Mouse (Mus musculus) WW6 (cell line): ENCODE data around the gene Patl2.

Source experiments
- DNase-seq: peaks from one replicate; pipeline ENCODE4 v3.0.0-alpha.2; 2013; ENCODE audit warnings: low read depth, low spot score

Patl2 gene

DNA sequence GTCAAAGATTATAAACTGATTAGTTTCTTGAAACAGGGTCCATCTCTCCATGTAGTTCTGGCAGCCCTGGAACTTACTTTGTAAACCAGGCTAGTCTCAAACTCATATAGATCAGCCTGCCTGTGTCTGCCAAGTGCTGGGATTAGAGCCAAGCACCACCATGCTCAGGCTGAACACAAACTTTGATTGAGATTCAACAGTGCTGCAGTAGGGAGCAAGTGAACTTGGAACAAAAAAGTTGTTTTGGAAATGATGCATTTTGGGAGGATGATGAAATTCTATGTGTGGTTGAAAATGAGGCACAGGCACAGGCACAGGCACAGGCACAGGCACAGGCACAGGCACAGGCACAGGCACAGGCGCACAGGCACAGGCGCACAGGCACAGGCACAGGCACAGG is 13.8 kb downstream of the Patl2 start:
- DNase-seq, result no peak

GRCm38 (mm10) chr2:122171292-122171691 is 14.7 kb downstream of the Patl2 start:
- no peak for DNase-seq

DNA sequence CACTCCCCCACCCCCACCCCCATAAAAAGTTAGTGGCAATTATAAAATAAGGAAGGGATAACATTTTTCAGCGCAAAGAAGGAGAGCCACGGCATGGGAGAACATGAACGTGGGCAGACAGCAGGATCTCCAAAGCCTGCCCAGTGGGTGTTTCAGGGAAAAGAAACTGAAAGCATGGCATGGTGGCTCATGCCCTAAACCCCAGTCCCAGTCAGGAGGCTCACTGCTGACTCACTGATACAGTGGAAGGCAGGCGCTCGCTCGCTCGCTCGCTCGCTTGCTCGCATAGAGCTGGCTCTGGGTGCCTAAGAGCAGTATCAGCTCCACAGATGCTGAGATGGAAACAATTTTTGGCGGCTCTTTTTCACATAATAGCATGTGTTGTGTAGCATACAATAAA is 21.7 kb downstream of the Patl2 start:
- DNase-seq, result no peak

DNA sequence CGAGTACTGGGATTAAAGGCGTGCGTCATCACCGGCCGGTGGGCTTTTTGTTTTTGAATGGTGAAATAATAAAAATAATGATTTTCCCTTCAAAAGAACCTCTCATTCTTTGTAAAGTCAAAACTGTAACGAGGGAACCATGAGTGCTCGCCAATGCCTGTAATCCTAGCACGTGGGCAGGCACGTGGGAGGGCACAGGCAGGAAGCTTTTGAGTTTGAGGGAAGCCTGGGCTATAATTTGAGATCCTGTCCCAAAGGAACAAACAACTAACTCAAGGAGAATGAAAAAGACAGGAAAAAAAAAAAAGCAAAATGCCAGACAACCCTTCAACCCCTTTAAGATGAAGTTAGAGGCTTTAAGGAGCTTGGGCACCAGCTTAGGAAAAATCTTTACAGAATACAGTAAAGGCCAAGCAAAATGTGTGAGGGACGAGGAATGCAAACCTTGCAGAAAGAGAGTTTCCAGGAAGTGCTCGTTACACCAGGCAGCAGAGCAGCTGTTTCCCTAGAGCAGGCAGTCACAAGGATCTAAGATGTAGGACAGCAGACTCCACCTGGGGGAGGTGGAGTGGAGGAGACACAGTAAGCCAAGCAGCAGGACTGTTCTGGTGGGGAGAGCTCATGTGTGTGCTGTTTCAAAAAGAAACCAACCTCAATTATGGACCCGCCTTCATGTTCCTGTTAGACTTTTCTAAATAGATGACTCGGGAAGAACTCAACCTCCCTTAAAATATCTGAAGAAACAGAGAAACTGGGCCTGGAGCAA is 22.4 kb downstream of the Patl2 start:
- no peak for DNase-seq

GRCm38 (mm10) chr2:122162529-122162928 is 23.5 kb downstream of the Patl2 start:
- DNase-seq, result no peak

DNA sequence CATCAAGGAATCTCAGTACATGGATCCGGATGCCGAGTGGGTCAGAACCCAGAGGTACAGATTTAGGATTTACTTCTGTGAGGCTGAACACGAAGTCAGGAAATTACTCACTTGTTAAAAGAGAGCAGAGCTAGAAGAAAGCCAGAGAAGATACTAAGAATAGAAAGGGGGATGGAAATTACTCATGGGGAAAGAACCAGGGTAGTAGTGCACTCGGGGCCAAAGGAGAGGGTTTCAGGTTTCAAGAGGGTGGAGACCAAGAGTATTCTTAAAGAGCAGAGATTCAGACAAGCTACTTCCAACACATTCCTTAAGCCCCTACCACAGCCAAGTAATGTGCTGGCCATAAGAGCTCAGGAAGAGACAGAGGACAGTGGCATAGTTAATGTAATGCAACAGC is 24.4 kb downstream of the Patl2 start:
- no peak for DNase-seq

DNA sequence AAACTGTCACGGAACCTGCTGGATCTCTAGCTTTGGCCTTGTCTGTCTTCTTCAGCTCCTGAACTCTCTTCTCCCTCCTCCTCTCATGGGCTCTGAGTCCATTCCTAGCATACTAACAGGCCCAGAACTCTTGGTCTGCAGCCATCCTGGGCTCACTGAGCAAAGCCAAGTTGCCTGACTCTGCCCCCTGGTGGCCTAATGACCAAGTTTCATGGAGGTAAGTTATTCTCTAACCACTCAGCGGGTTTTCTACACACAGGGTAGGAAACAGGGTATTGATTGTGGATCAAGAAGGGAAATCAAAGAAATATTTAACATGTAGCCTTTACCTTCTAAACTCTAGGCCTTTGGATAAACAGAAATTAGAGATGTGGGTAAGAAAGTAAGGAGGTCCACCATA is 25.3 kb downstream of the Patl2 start, which contains the start of gene Trim69:
Gene Trim69 (plus strand): TSS at position 21 of the 400 bp plus-strand sequence.
- DNase-seq, result peak; percentile 45

GRCm38 (mm10) chr2:122159667-122160066 is 26.3 kb downstream of the Patl2 start:
- no peak for DNase-seq

GRCm38 (mm10) chr2:122158362-122158802 is 27.6 kb downstream of the Patl2 start:
- DNase-seq, result no peak

GRCm38 (mm10) chr2:122157561-122157960 is 28.4 kb downstream of the Patl2 start:
- DNase-seq, result no peak

GRCm38 (mm10) chr2:122156051-122156700 is 29.8 kb downstream of the Patl2 start:
- DNase-seq, result no peak

- DNase-seq, result no peak
Measured at GRCm38 (mm10) chr2:122155292-122155691, 30.7 kb downstream of the Patl2 start.

DNA sequence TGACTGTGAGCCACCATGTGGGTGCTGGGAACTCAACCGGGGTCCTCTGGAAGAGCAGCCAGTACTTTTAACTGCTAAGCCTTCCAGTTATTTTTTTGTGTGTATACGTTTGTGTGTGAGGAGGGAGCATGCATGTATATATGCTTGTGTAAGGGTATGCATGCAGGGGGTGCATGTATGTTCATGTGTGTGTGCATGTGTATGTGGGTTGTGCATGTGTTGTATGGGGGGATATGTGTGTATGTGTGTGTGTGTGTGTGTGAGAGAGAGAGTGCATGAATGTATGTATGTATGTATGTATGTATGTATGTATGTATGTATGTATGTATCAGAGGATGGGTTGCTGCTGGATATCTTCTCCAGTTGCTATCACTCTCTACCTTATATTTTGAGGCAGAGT is 31.5 kb downstream of the Patl2 start:
- no peak for DNase-seq

- DNase-seq, result no peak
Measured at GRCm38 (mm10) chr2:122153681-122154365, 32.2 kb downstream of the Patl2 start.

DNA sequence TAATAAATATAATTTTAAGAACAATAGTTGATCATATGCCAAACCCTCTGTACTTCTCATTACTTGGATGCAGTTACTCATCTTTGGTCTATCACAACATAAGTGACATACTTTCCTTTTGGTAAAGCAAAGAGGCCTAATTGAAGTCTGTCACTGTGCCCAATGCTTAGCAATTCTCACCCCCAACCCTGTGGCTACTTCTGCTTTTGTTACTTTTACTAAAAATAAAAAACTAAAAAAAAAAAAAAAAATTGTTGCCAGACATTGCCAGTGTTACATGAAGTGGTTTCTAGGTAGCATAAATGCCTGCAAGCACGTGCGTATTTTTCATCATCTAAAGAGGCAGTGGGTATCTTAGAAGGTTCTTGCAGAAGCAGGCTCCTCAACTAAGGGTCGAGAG is 33.1 kb downstream of the Patl2 start:
- DNase-seq, result no peak

GRCm38 (mm10) chr2:122151221-122151620 is 34.8 kb downstream of the Patl2 start:
- no peak for DNase-seq

- DNase-seq, result no peak
Measured at GRCm38 (mm10) chr2:122149716-122150115, 36.3 kb downstream of the Patl2 start.

- DNase-seq, result no peak
Measured at GRCm38 (mm10) chr2:122149316-122149715, 36.7 kb downstream of the Patl2 start.

DNA sequence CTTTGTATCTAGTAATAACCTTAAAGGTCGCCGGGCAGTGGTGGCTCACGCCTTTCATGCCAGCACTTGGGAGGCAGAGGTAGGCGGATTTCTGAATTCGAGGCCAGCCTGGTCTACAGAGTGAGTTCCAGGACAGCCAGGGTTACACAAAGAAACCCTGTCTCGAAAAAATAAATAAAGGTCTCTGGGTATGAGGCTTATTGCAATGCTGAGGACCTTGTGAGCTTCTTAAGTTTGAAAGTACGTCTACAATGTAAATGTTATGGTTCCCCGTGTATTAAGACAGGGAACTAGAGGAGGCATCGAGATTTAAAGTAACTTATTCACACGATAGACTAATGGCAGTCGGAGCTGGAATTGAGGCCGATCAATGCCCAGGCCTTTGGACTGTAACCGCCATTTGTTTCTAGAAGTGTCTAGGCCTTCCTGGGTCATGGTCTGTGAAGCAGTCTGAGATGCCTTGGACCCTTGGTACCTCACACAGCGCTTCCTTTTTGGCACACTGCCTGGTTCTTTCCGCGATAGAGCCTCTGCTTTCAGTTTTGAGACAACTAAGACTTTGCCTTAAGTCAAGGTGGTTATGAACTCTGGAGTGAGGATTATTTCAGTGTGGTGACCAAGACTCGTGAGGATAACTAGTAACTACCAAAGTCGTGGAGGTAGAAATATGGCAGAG is 37.6 kb downstream of the Patl2 start:
- DNase-seq, result no peak

DNA sequence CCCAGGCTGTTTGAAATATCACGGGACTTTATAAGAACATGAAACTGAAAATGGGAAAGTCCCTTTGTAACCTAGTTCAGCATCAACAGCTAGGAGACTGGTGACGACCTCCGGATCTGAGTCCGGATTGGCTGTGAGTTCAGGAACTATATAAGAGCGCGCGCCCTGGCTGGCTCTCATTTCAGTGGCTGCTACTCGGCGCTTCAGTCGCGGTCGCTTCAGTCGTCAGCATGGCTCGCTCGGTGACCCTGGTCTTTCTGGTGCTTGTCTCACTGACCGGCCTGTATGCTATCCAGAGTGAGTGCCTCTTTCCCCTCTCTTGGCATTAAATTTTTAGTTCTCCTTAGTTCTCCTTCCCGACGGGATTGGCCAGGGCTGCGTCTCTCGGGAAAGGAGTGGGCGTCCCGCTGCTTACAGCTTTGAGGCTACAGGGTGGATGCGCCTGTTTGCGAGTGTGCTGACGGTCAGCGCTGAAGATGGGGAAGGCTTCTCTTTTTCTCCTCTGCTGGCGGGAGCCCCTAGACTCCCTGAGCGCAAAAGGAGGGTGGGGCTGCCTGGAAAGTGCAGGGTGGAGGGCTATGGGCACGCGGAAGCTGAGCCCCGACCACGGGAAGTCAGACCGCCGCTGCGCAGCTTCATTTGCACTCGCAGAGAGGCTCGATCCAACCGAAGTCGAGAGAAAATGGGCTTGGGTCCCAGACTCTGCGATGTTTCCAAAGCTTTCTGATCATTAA is 38.3 kb downstream of the Patl2 start, which contains the start of gene B2m:
Gene B2m (plus strand): TSS at position 179 of the 734 bp plus-strand sequence.
- DNase-seq, result peak; percentile 71

GRCm38 (mm10) chr2:122146687-122147086 is 39.3 kb downstream of the Patl2 start:
- no peak for DNase-seq
